Mouse (Mus musculus) liver, embryonic 14.5 days (tissue): ENCODE data around the gene 4930519P11Rik.
A peak's percentile ranks its signal among the peaks of the same experiment; 100 is the strongest.

Experiments used
- CTCF ChIP-seq: IDR thresholded peaks from 2 replicates; pipeline ENCODE4 v1.5.1; 2016; ENCODE audit warnings: antibody characterized with exemption, low read depth, control low read depth
- EP300 ChIP-seq: IDR thresholded peaks from 2 replicates; pipeline ENCODE4 v1.6.1; 2016; ENCODE audit warnings: antibody characterized with exemption, low read depth

DNA sequence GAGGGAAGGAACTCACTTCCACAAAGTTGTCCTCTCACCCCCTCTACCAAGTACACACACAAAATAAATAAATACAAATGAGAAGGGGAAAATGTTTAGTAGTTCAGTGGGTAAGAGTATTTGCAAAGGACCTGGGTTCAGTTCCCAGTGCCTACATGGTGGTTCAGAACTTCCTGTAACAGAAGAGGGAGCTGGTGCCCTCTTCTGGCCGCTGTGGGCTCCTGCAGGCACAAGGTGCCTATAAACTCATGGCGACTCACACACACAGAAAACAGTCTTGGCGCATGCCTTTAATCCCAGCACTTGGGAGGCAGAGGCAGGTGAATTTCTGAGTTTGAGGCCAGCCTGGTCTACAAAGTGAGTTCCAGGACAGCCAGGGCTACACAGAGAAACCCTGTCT is 25.3 kb upstream of the 4930519P11Rik start:
- TF ChIP-seq CTCF (peak; percentile 61), EP300 (no peak)
